Mouse (Mus musculus) ES-E14 (cell line): ENCODE results near the gene Pcbp3. TPM values are rescaled to one million over a fixed set of nuclear protein-coding genes. Genes with fewer than 3 reads are reported as not detected.

ENCODE experiments used
- DNase-seq: peaks from one replicate; pipeline ENCODE4 v3.0.0-alpha.2; 2013; ENCODE audit warnings: low read depth, low spot score
- H3K27ac ChIP-seq: 2 replicates; pipeline ENCODE4 v1.5.1; 2012; ENCODE audit warnings: low read depth, mild to moderate bottlenecking, low read length, moderate library complexity, mixed read lengths; ENCODE audit not compliant: poor library complexity, insufficient read depth, severe bottlenecking
- H3K36me3 ChIP-seq: 2 replicates; pipeline ENCODE4 v1.6.1; 2012; ENCODE audit warnings: mild to moderate bottlenecking, low read length, moderate library complexity, mixed read lengths; ENCODE audit not compliant: control insufficient read depth, poor library complexity, insufficient read depth, severe bottlenecking
- H3K4me1 ChIP-seq, 2 experiments: fragments of 150-350 bp in 1 of 2; sonication (generic) in 1 of 2; 2 replicates each; pipeline ENCODE4 v1.6.1; 2012; ENCODE audit warnings: low read length in 2 of 2, mild to moderate bottlenecking in 1 of 2, mixed read lengths in 1 of 2; ENCODE audit not compliant: control insufficient read depth in 2 of 2, insufficient read depth in 2 of 2, poor library complexity in 1 of 2
- H3K4me3 ChIP-seq, 2 experiments: fragments of 150-350 bp in 1 of 2; sonication (generic) in 1 of 2; 2 replicates each; pipeline ENCODE4 v1.5.1; 2012; ENCODE audit warnings: low read length in 2 of 2, low read depth in 1 of 2, mild to moderate bottlenecking in 1 of 2, mixed read lengths in 1 of 2; ENCODE audit not compliant: insufficient read depth in 1 of 2, poor library complexity in 1 of 2, severe bottlenecking in 1 of 2
- H3K9ac ChIP-seq: 2 replicates; pipeline ENCODE4 v1.6.1; 2012; ENCODE audit warnings: low read depth, mild to moderate bottlenecking, low read length, mixed read lengths; ENCODE audit not compliant: poor library complexity, insufficient read depth, severe bottlenecking
- H3K9me3 ChIP-seq: fragments of 150-350 bp; sonication (generic); 2 replicates; pipeline ENCODE4 v1.6.1; 2012; ENCODE audit warnings: low read depth, mild to moderate bottlenecking, low read length; ENCODE audit not compliant: control insufficient read depth, insufficient read depth
- CHD2 ChIP-seq: IDR thresholded peaks from 2 replicates; pipeline ENCODE4 v1.6.1; 2014; ENCODE audit warnings: mild to moderate bottlenecking, low read depth, low read length, inconsistent platforms
- HCFC1 ChIP-seq: IDR thresholded peaks from 2 replicates; pipeline ENCODE4 v1.6.1; 2012; ENCODE audit warnings: low read length, inconsistent platforms, borderline replicate concordance; ENCODE audit not compliant: insufficient read depth
- MAFK ChIP-seq: IDR thresholded peaks from 2 replicates; pipeline ENCODE4 v1.6.1; 2014; ENCODE audit warnings: mild to moderate bottlenecking, low read depth, low read length, inconsistent platforms; ENCODE audit not compliant: insufficient read depth
- ZC3H11A ChIP-seq: IDR thresholded peaks from 2 replicates; pipeline ENCODE4 v1.6.1; 2012; ENCODE audit warnings: low read depth, mild to moderate bottlenecking, inconsistent platforms, low read length, borderline replicate concordance
- ZNF384 ChIP-seq: IDR thresholded peaks from 2 replicates; pipeline ENCODE4 v1.6.1; 2012; ENCODE audit warnings: low read depth, low read length, inconsistent platforms
- in situ Hi-C, 2 experiments: fragments of 600-800 bp; cut with MboI; formaldehyde crosslinking; loops; one replicate each; pipeline ENCODE4 v1.15.1; 2025; ENCODE audit warnings: low sequenced_read_pairs in 2 of 2, inconsistent platforms in 1 of 2; ENCODE audit not compliant: unreplicated experiment in 2 of 2
- total RNA-seq: library from RNA; depleted of rRNA; stranded (reverse); fragments of 300-350 nt; gene quantifications from 2 replicates; pipeline ENCODE4 v1.2.3, GENCODE M21; 2012; rRNA removed

The Pcbp3 gene
- total RNA-seq, 1 experiment, result 7.9 TPM

DNA sequence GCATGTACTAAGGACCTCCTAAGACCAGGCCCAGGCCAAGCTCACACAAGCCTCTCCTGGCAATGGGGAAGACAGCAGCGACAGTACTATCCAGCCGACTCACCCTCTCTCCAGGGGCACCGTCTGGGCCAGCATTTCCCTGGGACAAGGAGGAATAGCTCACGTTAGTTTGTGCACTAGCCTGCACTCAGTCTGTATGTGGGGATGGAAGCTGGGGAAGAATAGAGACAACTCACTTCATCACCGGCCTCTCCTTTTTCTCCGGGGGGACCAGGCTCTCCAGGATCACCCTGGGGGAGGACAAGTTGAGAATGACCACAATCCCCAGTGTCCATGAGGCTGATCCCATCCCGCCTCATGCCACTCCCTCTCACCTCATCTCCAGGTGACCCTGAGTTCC lies 244.7 kb downstream of the Pcbp3 start:
- Histone ChIP-seq H3K36me3 (no peaks in the 10 kb centered on the region), H3K9ac (no peak overlapping the region), H3K4me1 (peaks cover 0 to 3% of the 10 kb centered on the region in 2 experiments; a peak in 1 of 4 replicates), H3K4me3 (no peak overlapping the region), H3K27ac (no peak overlapping the region), H3K9me3 (no peaks in the 10 kb centered on the region)
- TF ChIP-seq CHD2, result no peak
- TF ChIP-seq ZNF384, result no peak
- TF ChIP-seq ZC3H11A, result no peak
- no peak for TF ChIP-seq HCFC1
- no peak for TF ChIP-seq MAFK
- DNase-seq, result no peak
- in situ Hi-C loops, result no loop called here

DNA sequence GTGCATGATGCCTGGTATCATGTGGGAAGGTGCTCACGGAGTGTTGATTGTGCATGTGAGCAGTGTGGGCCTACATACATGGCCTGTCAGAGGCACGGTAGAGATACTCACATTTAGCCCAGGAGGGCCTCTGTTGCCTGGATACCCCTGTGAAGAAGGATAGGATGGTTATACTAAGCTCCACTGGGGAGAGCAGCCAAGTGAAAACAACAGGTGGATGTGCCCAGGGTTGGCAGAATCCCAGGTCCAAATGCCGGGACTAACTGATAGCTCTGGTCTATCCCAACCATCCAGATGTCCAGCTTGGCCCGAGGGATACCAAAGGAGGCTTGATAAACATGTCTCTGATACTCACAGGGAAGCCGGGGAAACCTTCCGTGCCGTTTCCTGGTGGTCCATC lies 247.4 kb downstream of the Pcbp3 start:
- H3K9ac ChIP-seq, result no peak overlapping the region
- DNase-seq, result no peak
- H3K27ac ChIP-seq, result no peak overlapping the region
- no peak for TF ChIP-seq CHD2
- no peak for TF ChIP-seq MAFK
- no peak for TF ChIP-seq ZC3H11A
- TF ChIP-seq ZNF384, result no peak
- TF ChIP-seq HCFC1, result no peak
- no peak overlapping the region for H3K4me3 ChIP-seq
- H3K36me3 ChIP-seq, result no peaks in the 10 kb centered on the region; the same call in 1 of the 2 replicates
- in situ Hi-C loops, result no loop called here
- peaks cover 0 to 3% of the 10 kb centered on the region in 2 experiments; a peak in 1 of 4 replicates for H3K4me1 ChIP-seq
- H3K9me3 ChIP-seq, result no peaks in the 10 kb centered on the region

DNA sequence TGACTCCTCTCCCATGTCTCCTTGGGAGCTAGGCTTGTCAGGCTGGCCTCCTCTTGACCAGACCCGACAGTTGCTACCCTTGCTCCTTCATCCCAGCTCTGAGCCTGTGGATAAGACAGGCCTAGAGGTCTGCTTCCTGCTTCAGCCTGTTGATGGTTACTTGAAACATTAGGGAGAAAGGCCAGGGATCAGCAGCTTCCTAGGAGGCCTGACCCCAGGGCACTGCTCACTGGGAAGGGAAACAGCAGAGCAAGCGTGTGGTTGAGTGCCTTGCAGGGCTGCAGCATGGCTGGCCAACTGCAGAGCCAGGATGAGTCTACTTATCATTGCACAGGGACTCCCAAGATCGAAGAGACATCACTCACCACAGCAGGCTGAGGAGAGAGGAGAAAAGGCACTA lies 249.2 kb downstream of the Pcbp3 start:
- TF ChIP-seq ZC3H11A (no peak), ZNF384 (no peak), MAFK (no peak), CHD2 (no peak), HCFC1 (no peak)
- Histone ChIP-seq H3K9me3 (no peaks in the 10 kb centered on the region), H3K36me3 (no peaks in the 10 kb centered on the region; the same call in 1 of the 2 replicates), H3K27ac (no peak overlapping the region), H3K9ac (no peak overlapping the region), H3K4me1 (no peaks in the 10 kb centered on the region), H3K4me3 (no peak overlapping the region)
- in situ Hi-C loops, result no loop called here
- no peak for DNase-seq

Other genes with a start within 250 kb of the Pcbp3 start
- gene Col6a1, start 235.7 kb downstream of the Pcbp3 start, total RNA-seq, result 1.5 and 4.9 TPM in 2 replicates
- 32.4 and 47.5 TPM in 2 replicates for gene Slc19a1, start 70.4 kb upstream of the Pcbp3 start, total RNA-seq
- gene Col18a1, start 204.7 kb upstream of the Pcbp3 start, total RNA-seq, result 414 and 791 TPM in 2 replicates